Mouse (Mus musculus) MEL (cell line): ENCODE measurements around the gene Psmb10.

Source experiments
- GATA1 ChIP-seq: IDR thresholded peaks from 2 replicates; pipeline ENCODE4 v1.6.1; 2011; ENCODE audit warnings: low read depth, low read length, improper control_type of control experiment
- NELFE ChIP-seq: IDR thresholded peaks from 2 replicates; pipeline ENCODE4 v1.6.1; 2011; ENCODE audit warnings: low read depth, low read length, improper control_type of control experiment
- NRF1 ChIP-seq: IDR thresholded peaks from 2 replicates; pipeline ENCODE4 v1.6.1; 2014; ENCODE audit warnings: low read depth, mild to moderate bottlenecking, inconsistent platforms, low read length, improper control_type of control experiment, moderate library complexity; ENCODE audit not compliant: poor library complexity, insufficient read depth, severe bottlenecking
- POLR2A ChIP-seq, 2 experiments: IDR thresholded peaks; 2 replicates each; pipeline ENCODE4 v1.6.1; 2011 to 2012; ENCODE audit warnings: low read length in 2 of 2, mild to moderate bottlenecking in 2 of 2, control low read depth in 1 of 2, improper control_type of control experiment in 1 of 2, low read depth in 1 of 2, moderate library complexity in 1 of 2; ENCODE audit not compliant: control insufficient read depth in 1 of 2, insufficient read depth in 1 of 2, poor library complexity in 1 of 2
- RCOR1 ChIP-seq: IDR thresholded peaks from 2 replicates; pipeline ENCODE4 v1.6.1; 2012; ENCODE audit warnings: low read depth, mild to moderate bottlenecking, inconsistent platforms, low read length, improper control_type of control experiment
- TAL1 ChIP-seq: IDR thresholded peaks from 2 replicates; pipeline ENCODE4 v1.6.1; 2012; ENCODE audit warnings: mild to moderate bottlenecking, inconsistent platforms, low read length, moderate library complexity, mixed read lengths
- USF1 ChIP-seq: IDR thresholded peaks from 2 replicates; pipeline ENCODE4 v1.6.1; 2014; ENCODE audit warnings: low read depth, mild to moderate bottlenecking, inconsistent platforms, low read length, improper control_type of control experiment, moderate library complexity
- ZC3H11A ChIP-seq: IDR thresholded peaks from 2 replicates; pipeline ENCODE4 v1.6.1; 2012; ENCODE audit warnings: low read depth, mild to moderate bottlenecking, inconsistent platforms, low read length, improper control_type of control experiment

GRCm38 (mm10) chr8:105942026-105942425 is 3.8 kb upstream of the Psmb10 start:
- no peak for TF ChIP-seq ZC3H11A
- TF ChIP-seq RCOR1: no peak
- no peak for TF ChIP-seq TAL1
- TF ChIP-seq NRF1: no peak
- TF ChIP-seq NELFE: no peak
- TF ChIP-seq GATA1: no peak
- no peak for TF ChIP-seq POLR2A (IDR thresholded peaks at IDR 0.05; ENCODE audit: control insufficient read depth in 1 of 2, insufficient read depth in 1 of 2, low read depth in 1 of 2, low read length in 2 of 2, poor library complexity in 1 of 2)
- no peak for TF ChIP-seq USF1
